Mouse (Mus musculus) adrenal gland, postnatal 36 days (tissue): ENCODE measurements around the gene Prmt9. TPM values are rescaled to one million over a fixed set of nuclear protein-coding genes. Genes with fewer than 3 reads are reported as not detected.
A peak's percentile ranks its signal among the peaks of the same experiment; 100 is the strongest.

ENCODE experiments used
- DNase-seq, 2 experiments: peaks; one replicate each; pipeline ENCODE4 v3.0.0; 2021; ENCODE audit warnings: mixed read lengths in 1 of 2
- total RNA-seq, 2 experiments: library from RNA; stranded (reverse); gene quantifications; 2 replicates each; pipeline ENCODE4 v1.2.3; 2021

The Prmt9 gene
- total RNA-seq, 2 experiments from 2014 or later, result 15.8 to 20.7 TPM

DNA sequence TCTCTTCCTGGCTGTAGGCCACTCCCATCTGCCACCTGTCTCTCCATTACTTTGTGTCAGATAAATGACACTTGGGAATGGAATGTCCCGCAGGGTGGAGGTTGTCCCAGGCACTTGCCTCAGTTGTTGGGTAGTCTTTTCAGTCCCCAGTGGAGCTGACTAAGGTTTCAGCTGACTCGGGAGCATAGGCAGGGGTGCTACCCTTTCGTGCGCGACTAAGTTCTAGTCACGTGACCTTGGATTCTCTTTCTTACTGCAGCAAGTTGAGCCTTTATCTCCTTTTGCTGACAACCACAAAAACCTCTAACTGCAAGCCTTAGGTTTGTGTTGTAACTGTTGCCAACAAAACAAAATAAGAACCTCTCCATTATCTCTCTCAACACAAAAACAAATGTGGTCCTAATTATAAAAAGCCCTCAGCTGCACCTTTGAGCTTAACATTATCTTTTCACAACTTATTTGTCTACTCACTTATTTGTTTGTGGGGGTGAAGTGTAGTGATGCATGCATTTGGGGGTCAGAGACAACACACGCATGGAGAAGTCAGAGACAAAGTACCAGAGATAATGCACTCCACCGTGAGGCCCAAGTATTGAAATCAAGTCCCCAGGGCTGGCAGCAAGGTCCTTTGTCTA, 14.7 kb upstream of the Prmt9 start:
- peak in 1 of 2 experiments; percentile 12 for DNase-seq

DNA sequence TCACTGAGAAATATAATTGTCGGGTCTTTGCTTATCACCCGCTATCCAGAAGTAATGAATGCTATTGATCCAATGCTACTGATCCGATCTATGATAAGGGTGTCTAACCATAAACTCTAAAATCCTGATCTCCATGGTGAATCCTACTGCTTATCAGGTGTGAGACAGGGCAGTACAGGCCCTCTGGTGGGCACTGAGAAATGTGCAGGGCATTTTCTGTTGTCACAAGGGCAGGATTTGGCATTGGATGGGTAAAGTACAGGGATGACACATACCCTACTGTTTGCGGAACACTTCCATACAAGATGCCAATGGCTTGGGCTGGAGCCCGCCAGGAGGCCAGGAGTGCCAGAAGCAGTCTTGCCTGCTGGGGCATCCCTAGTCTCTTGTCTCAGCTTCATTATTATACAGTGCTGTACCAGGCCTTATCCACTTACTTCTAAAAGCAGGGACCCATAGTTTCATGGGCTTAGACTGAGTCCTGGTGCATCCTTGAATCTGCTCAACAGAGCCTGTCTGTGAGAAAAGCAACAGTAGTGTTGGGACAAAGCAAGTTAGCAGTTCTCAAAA, 14.1 kb upstream of the Prmt9 start:
- peak; percentile 80 to 82 for DNase-seq

DNA sequence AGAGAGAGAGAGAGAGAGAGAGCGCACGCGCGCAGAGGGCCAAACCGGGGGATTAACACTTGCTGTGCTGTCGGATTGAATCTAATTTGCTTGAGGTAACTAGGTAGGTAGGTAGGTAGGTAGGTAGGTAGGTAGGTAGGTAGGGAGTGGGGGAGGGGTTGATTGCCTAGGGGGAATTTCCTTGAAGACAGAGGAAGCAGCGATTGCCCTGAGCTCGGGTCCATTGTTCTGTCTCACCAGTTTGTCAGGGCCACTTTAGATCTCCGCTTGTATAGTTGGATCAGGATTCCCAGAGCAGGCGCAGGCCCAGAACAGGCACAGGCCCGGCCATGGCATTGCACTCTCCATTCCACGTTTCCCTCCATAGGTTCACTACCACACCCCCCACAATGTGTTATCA, 12.4 kb upstream of the Prmt9 start:
- DNase-seq, result no peak

DNA sequence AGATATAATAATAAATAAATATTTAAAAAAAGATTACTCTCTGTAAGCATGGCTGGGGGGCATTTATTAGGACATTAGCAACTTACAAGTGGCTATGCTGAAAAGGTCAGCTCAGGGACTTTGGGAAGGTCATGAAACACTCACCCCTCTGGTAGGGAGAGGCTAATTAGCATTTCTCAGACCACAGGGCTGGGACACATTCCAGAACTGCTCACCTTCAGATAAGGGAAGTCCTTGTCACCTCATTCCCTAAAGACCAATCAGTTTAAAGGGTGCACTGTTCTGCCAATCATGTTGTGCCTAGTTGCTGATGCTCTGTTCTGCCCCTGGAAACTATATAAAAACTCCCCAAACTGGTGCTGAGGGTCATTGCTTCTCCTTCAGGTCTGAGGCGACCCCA, 10.9 kb upstream of the Prmt9 start:
- no peak for DNase-seq

DNA sequence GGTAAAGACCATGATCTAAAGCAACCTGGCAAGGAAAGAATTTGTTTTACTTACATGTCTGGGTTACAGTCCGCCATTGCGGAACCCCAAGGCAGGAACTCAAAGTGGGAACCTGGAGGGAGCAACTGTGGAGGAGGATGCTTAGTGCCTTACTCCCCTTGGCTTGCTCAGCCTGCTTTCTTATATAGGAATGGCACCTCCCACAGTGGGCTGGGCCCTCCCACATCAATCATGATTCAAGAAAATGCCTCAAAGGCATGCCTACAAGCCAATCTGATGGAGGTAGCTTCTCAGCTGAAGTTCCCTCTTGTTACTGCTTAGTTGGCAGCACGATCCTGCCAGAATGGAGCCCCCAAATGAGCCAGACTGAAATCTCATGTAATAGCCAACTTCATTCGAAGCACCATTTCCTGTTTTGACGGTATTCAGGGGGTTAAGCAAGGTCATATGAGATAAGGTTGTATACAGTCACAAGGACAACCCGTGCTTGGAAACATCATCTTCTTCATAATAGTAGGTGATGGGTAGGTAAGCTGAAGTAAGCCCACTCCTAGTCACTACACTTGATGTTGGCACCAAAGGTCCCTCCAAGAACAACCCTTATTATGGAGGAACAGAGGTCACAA, 5.9 kb upstream of the Prmt9 start:
- no peak for DNase-seq

DNA sequence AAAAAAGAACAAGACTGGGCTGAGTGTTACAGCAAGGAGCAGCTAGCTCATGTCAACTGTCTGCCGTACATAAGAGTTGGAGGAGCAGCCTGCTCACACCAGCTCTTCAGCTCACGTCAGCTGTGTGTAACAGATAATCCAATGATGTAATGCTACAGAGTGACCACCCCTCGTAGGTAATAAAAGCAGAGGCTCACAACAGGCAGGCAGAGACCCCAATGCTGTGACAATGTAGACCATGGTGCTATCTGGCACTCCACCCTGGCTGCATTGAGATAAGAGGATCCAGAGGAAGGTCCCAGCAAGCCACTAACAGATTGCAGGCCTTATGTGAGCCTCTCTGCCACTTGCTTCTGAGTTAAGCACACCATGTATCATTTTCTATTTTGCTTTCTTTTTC, 4.8 kb upstream of the Prmt9 start:
- no peak for DNase-seq

DNA sequence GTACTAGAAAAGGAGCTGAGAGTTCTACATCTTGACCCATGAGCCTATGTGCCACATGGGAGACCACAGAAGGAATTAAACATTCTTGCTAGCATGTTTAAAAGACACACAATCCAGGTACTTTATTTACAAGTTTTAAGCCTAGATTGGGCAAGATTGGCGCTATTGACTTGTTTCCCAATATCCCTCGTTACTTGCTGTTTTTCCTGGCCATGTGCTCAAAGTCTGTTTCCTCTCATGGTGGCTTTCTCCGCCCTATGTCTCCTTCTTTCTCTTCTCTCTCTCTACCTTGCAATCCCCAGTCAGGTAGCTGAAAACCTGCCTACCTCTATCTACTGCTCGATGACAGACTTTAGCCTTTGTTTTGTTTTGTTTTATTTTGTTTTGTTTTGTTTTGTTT, 3.6 kb upstream of the Prmt9 start:
- no peak for DNase-seq

DNA sequence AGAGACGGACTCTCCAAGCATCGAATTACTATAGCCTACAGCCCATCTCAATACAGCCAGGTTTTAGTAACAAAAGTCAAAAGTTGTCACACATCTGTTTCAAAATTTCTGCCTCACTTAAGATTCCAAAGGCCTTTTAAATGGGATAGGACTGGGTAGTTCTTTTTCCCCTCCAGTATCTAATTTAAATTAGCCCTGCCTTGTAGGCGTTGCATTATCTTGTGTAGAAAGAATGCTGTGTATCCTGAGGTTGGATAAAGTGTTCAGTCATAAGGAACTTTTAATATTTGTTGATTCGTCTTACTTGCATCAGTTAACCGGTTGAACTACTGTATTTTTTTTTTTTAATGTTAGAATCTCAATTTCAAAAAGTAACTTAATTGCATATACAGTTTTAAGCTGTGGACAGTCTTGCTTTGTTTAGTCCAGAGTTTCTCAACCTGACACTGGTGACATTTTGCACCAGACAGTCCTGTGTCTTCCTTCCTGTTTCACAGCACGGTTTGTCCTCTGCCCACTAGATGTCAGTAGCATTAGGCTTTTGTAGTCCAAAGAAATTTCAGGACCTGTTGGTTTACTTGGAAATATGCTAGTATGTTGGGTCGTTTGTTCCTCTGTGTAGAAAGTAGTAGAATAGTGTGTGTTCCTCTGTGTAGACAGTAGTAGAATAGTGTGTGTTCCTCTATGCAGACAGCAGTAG, 834 bp downstream of the Prmt9 start:
- peak; percentile 19 to 52 for DNase-seq

DNA sequence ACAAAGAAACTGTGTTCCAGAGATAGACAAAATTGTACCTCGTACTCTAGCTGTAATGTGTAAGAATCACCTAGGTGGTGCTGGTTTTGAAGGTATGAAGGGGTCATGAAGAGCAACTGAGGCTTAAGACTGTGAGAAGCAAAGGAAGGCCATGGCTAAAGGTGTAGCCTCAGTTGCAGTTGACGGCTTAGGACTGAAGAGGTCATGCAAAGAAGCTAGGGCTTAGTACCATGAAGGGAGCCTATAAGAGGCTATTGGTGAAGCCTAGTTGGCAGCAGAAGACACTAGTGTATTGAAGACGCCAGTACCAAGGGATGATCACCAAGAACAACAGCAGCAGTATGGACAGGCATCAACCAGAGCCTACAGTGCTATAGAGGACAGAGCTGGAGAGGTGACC, 3.3 kb downstream of the Prmt9 start:
- DNase-seq, result no peak

DNA sequence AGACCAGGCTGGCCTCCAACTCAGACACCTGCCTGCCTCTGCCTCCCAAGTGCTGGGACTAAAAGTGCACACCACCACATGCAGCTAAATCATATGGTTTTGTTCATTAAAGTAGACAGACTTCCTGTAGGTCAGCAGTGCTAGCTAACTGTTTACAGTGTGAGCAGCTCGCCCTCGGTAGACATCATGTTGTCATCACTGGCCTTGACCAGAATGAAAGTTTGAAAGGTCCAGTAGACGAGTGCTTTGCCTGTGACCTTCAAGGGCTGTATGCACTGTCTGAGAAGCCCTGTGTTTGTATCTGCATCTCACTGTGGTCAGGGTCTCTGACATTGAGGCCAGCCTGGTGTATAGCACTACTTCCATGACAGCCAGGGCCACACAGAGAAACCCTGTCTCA, 12.2 kb downstream of the Prmt9 start:
- DNase-seq, result peak; percentile 29 to 41

DNA sequence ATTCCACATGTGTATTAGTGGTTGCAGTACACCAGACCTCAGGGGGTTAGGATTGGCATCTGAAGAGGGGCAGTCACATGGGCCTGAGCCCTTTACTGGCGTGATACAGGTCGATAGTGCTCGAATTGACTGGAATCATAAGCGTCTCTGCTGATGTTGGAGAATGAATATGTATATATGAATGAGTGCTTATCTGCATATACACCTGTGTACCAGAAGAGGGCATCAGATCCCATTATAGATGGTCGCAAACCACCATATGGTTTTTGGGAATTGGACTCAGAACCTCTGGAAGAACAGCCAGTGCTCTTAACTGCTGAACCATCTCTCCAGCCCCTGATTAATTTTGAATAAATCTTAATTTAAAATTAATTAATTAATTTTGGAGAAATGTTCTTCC, 25.0 kb downstream of the Prmt9 start:
- no peak for DNase-seq

DNA sequence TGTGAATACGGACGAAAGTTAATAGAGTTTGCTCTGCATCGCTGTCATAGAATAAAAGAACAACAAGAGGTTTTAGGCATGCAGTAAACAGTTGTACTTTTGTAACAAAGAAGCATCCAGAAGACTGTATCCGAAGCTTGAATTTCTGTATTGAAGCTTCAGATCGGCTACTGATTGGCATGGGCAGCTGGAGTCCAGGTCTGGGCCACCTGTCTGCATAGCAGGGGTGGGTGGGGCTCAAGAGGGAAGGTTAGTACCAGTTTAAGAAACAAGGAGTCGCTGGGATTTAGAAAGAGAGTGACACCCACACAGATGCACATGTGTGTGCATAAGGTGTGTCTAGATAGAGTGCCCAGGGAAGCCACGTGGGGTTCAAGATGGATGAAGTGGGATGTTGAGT, 28.5 kb downstream of the Prmt9 start:
- no peak for DNase-seq

DNA sequence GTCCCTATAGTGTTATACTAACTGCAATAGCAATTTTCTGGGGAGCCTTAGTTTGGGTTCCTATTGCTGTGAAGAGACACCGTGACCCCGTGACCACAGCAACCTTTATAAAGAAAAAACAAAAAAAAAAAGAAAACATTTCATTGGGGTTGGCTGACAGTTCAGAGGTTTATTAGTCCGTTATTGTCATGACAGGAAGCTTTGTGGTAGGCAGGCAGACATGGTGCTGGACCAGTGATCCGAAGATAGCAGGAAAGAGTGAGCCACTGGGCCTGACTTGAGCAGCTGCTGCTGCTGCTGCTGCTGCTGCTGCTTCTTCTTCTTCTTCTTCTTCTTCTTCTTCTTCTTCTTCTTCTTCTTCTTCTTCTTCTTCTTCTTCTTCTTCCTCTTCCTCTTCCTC, 35.0 kb downstream of the Prmt9 start:
- no peak for DNase-seq

DNA sequence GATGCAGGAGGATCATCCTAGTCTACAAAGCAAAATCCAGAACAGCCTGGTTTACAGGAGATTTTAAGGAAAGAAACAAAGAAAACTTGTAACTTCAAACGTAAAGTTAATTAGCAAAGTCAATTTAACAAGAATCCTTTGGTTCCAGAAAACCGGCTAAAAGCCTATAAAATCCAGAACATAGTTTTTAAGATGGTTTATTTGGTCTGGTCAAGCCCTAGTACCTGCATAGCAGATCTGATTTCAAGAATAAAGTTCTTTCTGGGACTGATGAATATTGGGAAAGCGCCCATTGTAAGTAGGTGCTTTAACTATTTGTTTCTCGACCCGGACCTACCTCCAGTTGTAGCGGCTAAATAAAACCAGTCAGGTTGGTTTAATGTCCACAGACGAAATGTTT, 60.4 kb downstream of the Prmt9 start:
- DNase-seq, result no peak

DNA sequence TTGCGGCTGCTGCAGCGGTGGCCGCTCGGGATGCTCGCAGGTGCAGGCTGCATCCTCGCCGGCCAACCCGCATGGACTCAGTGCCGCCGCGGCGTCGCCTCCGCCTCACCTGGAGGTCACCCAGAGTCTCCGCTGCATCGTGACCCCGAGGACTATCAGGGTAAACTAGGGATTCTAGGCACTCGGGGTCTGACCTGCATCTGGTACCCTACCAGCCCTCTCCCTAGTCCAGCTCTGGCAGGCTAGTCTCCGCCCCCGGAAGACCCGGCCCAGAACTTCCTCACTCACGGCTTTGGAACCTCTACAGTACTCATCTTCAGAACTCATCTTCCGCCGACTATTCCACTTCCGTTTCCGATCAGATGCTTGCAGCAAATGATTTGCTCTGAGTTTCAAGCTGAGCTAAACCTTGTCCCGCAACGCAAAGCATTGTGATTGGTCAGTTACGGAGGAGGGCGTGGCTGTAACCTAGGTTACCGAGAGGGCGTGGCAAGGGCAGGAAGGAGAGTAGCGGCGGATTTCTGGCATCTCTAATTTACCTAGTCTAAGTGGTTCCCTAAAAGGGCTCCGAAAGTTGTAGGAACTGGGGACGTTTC, 61.3 kb downstream of the Prmt9 start, which contains the start of gene Tmem184c:
Gene Tmem184c (minus strand): TSS at position 325 of the 596 bp plus-strand sequence.
- peak; percentile 95 to 96 for DNase-seq

DNA sequence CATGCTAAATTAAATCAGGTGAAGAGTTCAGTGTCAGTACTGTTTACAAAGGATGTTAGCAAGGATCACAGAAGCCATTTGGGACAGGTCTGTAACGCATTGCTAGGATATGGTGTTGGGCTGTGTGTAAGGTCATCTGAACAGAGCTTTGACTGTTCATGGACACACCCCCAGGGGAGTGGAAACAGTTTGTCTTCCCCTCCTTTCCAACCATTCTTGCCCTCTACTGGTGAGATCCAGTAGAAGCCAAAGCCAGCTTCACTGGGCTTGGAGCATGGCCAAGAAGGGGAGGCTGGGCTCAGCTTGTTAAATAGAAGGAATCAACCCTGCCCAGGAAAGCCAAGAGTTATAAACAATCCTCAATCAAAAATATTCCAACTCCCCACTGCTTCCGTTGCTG, 68.7 kb downstream of the Prmt9 start:
- peak; percentile 65 to 70 for DNase-seq

DNA sequence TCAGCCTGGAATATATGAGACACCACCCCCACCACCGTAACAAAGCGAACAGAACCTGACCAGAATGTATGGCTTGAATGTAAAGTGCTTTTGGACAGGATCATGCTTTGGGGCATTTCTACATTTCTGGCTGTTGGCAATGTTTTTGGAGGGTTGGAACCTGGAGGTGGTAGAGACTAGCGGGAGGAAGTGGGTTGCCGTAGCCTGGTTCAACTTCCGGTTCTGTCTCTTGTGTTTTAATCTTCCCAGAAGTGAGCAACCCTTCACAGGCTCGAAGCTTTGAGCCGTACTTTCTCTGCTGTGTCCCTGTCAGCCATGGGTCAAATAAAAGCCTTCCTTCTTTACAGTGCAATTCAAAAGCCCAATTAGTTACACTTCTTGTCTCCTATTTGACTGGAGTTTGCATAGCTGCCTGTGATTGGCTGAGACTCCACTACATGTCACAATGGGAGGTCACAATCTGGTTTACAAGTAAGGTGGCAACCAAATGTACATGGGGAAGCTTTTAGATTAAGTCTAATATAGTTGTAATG, 74.5 kb downstream of the Prmt9 start:
- DNase-seq, result no peak

DNA sequence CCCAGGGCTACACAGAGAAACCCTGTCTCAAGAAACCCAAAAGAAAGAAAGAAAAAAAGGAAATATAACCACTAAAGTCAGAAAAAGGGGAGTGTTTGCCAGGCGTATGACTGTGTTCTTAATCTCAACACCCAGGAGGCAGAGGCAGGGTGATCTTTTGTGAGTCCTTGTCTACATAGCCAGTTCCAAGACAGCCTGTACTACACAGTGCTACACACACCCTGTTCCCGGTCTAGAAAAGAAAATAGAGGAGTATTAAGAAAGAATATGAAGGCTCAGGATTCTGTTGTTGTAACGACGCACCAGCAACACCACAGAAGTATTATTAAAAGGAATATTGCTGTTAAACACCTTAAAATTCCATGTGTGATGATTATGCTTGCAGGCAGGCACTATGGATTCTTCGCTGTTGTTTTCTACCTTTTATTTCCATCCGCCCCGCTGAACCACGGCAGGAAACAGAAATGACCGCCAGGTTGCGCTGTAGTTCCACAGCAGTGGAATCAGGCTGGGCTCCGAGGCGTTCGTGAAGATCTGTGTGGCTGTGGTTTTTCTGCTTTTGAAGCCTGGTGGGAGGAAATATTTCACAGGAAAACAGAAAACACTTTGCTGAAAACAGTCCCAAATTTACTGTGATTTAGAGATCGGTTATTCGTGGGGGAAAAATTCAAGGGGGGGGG, 80.8 kb downstream of the Prmt9 start:
- peak; percentile 88 for DNase-seq

DNA sequence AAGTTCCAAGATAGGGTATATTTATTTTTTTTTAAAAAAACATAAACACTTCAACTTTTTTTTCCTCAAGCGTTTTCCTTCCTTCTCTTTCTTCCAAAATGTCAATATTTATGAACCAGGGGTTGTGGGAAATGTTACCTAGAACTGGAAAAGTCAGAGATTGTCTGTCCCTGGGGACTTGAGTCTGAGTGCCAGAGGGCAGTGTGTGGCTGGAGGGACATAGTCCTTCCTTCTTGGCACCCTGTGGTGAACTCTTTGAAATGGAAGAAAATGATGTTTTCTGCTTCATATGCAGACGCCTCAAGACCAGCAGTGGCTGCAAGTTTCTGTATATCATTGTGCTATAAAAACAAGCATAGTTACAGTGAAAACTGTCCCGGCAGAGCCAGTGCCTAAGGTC, 81.5 kb downstream of the Prmt9 start:
- no peak for DNase-seq
